Mouse (Mus musculus): ENCODE results near the gene Flywch2.

DNA sequence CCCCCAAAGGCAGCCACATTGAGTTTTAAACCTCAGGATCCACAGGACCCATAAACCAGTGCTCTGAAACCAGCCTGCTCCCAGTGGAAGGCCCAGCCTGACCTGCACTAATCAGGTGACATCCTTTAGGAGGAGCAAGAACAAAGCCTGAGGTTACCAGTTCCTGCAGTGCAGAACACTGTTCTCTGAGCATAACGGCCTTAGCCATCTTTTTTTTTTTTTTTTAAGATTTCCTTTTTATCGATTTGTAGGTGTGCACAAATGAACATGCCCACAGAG is 5.1 kb upstream of the Flywch2 start:
- TF ChIP-seq CTCF (IDR thresholded peaks at IDR 0.05; ENCODE audit: low read depth) (no peak), EP300 (IDR thresholded peaks at IDR 0.05; ENCODE audit: low read depth) (no peak)

All from liver, postnatal 0 days (tissue).